In the genomic region with DNA sequence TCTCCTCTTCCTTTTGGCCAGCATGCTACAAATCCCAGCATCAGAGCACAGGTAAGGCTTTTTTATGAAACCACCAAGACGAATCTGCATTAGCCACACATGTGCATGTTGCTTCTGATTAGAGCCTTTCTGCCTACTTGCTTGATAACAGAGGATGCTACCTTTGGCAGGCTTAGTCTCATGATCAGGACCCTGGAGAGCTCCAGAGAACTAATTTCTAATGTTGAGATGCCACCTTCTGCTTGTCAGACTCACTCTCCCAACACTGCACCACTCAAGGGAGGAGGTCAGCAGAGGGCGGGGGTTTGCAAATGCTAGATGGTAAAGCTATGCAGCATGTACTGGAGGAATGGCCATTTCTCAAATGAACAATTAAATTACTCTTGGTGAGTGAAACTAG, we compare ENCODE assay signal across 13 mouse cellular contexts.
DNase-seq lines count a peak whose midpoint lies in the region.
"Had no signal": no experiment of that assay in that cellular context is flagged by ENCODE, and none has a peak within 500 bp of the region (broad histone marks: within the 10 kb centered on the region; RNA-seq: fewer than 3 reads in every experiment).

No protein-coding gene starts in this region.

- DNase-seq in heart, postnatal 10 days = peak; percentile 19 to 42
- no peak for DNase-seq in heart, adult 8-10 months (ENCODE audit: low spot score)
- peak; percentile 1 for DNase-seq in lung, postnatal 14 days
- DNase-seq in lung, postnatal 25 days (ENCODE audit: low spot score) = no peak
- peak; percentile 52 for DNase-seq in embryo, embryonic 10.5 days (ENCODE audit: low spot score)
- no peak for DNase-seq in cerebellum, postnatal 14 days
- DNase-seq in gastrocnemius, postnatal 25 days = no peak
- no peak for DNase-seq in cerebellum, postnatal 10 days
- DNase-seq: cerebellum, adult 18-20 months; left cerebral cortex, postnatal 4 days; lung, adult 2 months; right cerebral cortex, adult 18-20 months; thymus, postnatal 14 days had no signal

- intact Hi-C loops in heart, postnatal 10 days (cut with DNase I) = no loop called here

Comparison
In these comparisons a context has a peak if more than half of its experiments do, and no peak if none do; other contexts are left out.
1. DNase-seq: peak in heart, postnatal 10 days (2 of 2), lung, postnatal 14 days (single experiment) and embryo, embryonic 10.5 days (single experiment); none in heart, adult 8-10 months (single experiment), lung, postnatal 25 days (single experiment), cerebellum, postnatal 14 days (0 of 2), gastrocnemius, postnatal 25 days (single experiment) and cerebellum, postnatal 10 days (0 of 2).